Mouse (Mus musculus) lung, postnatal 14 days (tissue): ENCODE measurements at regions not wholly inside any gene's neighbourhood (a gene's known extent, or its start where the extent isn't known, plus 50 kb on each side); places are given as distances from the start of the nearest gene placed in this dataset.
"Not testable (repeated sequence)": the region's sequence is repeated elsewhere in the genome, so short reads cannot be mapped to it uniquely, and the experiment has no call there.

Experiments
- DNase-seq: peaks from one replicate; pipeline ENCODE4 v3.0.0; 2021

GRCm38 (mm10) chrX:77307374-77307773, 203.4 kb upstream of the Tbl1x start:
- DNase-seq: no peak

- DNase-seq: peak; percentile 45
Observed at GRCm38 (mm10) chrX:77314384-77314783, 196.4 kb upstream of the Tbl1x start.

- no peak for DNase-seq
Observed at GRCm38 (mm10) chrX:77323644-77324043, 187.2 kb upstream of the Tbl1x start.

- peak; percentile 1 for DNase-seq
Observed at GRCm38 (mm10) chrX:77353181-77353580, 157.6 kb upstream of the Tbl1x start.

GRCm38 (mm10) chrX:77360551-77360950, 150.3 kb upstream of the Tbl1x start:
- DNase-seq: no peak

GRCm38 (mm10) chrX:77361106-77361505, 149.7 kb upstream of the Tbl1x start:
- DNase-seq: no peak

GRCm38 (mm10) chrX:77363657-77364056, 147.2 kb upstream of the Tbl1x start:
- no peak for DNase-seq

- no peak for DNase-seq
Observed at GRCm38 (mm10) chrX:77367351-77367750, 143.5 kb upstream of the Tbl1x start.

GRCm38 (mm10) chrX:77387271-77387670, 123.5 kb upstream of the Tbl1x start:
- no peak for DNase-seq

- no peak for DNase-seq
Observed at GRCm38 (mm10) chrX:77391760-77392446, 118.9 kb upstream of the Tbl1x start.

GRCm38 (mm10) chrX:77406896-77407295, 103.9 kb upstream of the Tbl1x start:
- DNase-seq: no peak

- no peak for DNase-seq
Observed at GRCm38 (mm10) chrX:77407925-77408324, 102.9 kb upstream of the Tbl1x start.

- peak; percentile 35 for DNase-seq
Observed at GRCm38 (mm10) chrX:77409370-77409769, 101.4 kb upstream of the Tbl1x start.

GRCm38 (mm10) chrX:77410812-77411211, 100.0 kb upstream of the Tbl1x start:
- no peak for DNase-seq

GRCm38 (mm10) chrX:77414156-77414555, 96.7 kb upstream of the Tbl1x start:
- no peak for DNase-seq

- peak; percentile 30 for DNase-seq
Observed at GRCm38 (mm10) chrX:77417766-77418165, 93.0 kb upstream of the Tbl1x start.

- no peak for DNase-seq
Observed at GRCm38 (mm10) chrX:77422206-77422605, 88.6 kb upstream of the Tbl1x start.

- no peak for DNase-seq
Observed at GRCm38 (mm10) chrX:77424792-77425727, 85.8 kb upstream of the Tbl1x start.

GRCm38 (mm10) chrX:77425728-77426102, 85.1 kb upstream of the Tbl1x start:
- DNase-seq: not testable (repeated sequence)

GRCm38 (mm10) chrX:77426836-77427235, 84.0 kb upstream of the Tbl1x start:
- DNase-seq: not testable (repeated sequence)

GRCm38 (mm10) chrX:77432001-77432565, 78.7 kb upstream of the Tbl1x start:
- DNase-seq: no peak

GRCm38 (mm10) chrX:77432846-77433810, 77.7 kb upstream of the Tbl1x start:
- DNase-seq: peak; percentile 95

GRCm38 (mm10) chrX:77433811-77434192, 77.0 kb upstream of the Tbl1x start:
- no peak for DNase-seq
